Mouse (Mus musculus) embryonic facial prominence, embryonic 11.5 days (tissue): ENCODE data around the gene Sdf2. TPM values are rescaled to one million over a fixed set of nuclear protein-coding genes. Genes with fewer than 3 reads are reported as not detected.

Experiments used
- ATAC-seq: fragments of 200-750 bp; cut with Nextera tagmentation; replicated peaks from 2 replicates; pipeline ENCODE4 v1.8.0; 2017; ENCODE audit warnings: low read depth; ENCODE audit not compliant: insufficient number of reproducible peaks, low FRiP score, low TSS enrichment
- DNase-seq: peaks from one replicate; pipeline ENCODE4 v3.0.0-alpha.2; 2015; ENCODE audit warnings: low spot score
- H3K27ac ChIP-seq: fragments of 300-500 bp; sonication (generic); replicated peaks from 2 replicates; pipeline ENCODE4 v1.5.1; 2014; ENCODE audit warnings: mild to moderate bottlenecking, low read depth, low read length, control low read depth
- H3K27me3 ChIP-seq: fragments of 300-500 bp; sonication (generic); 2 replicates; pipeline ENCODE4 v1.6.1; 2014; ENCODE audit warnings: mild to moderate bottlenecking, low read length, moderate library complexity, mixed read lengths; ENCODE audit not compliant: control insufficient read depth, insufficient read depth
- H3K36me3 ChIP-seq: fragments of 300-500 bp; sonication (generic); replicated peaks from 2 replicates; pipeline ENCODE4 v1.6.1; 2014; ENCODE audit warnings: low read depth, mild to moderate bottlenecking, low read length, moderate library complexity, mixed read lengths; ENCODE audit not compliant: control insufficient read depth, insufficient read depth
- H3K4me1 ChIP-seq: fragments of 300-500 bp; sonication (generic); 2 replicates; pipeline ENCODE4 v1.6.1; 2014; ENCODE audit warnings: low read length, mixed read lengths; ENCODE audit not compliant: control insufficient read depth, insufficient read depth
- H3K4me2 ChIP-seq: fragments of 300-500 bp; sonication (generic); 2 replicates; pipeline ENCODE4 v1.6.1; 2014; ENCODE audit warnings: low read depth, mild to moderate bottlenecking, control low read depth, low read length, moderate library complexity
- H3K4me3 ChIP-seq: fragments of 300-500 bp; sonication (generic); 2 replicates; pipeline ENCODE4 v1.5.1; 2014; ENCODE audit warnings: low read depth, low read length, control low read depth
- H3K9ac ChIP-seq: fragments of 300-500 bp; sonication (generic); replicated peaks from 2 replicates; pipeline ENCODE4 v1.6.1; 2014; ENCODE audit warnings: mild to moderate bottlenecking, control low read depth, low read length
- H3K9me3 ChIP-seq: fragments of 300-500 bp; sonication (generic); replicated peaks from 2 replicates; pipeline ENCODE4 v1.6.1; 2016; ENCODE audit warnings: mild to moderate bottlenecking, low read length, inconsistent platforms, mixed read lengths; ENCODE audit not compliant: control insufficient read depth
- WGBS: fragments of 180-500 bp; shearing (Covaris S2); extraction: QIAGEN DNeasy Blood & Tissue Kit; methylation state at CpG from one replicate; pipeline ENCODE4 v1.1.7; 2014; 5-methylcytosine and 5-hydroxymethylcytosine counted together
- polyA plus RNA-seq: library from polyadenylated mRNA; unstranded; fragments of >200 nt; fragmentation: Nextera tagmentation; extraction: Ambion mirVana; gene quantifications from 2 replicates; pipeline ENCODE4 v1.2.1, GENCODE M21; 2014

Gene Sdf2
- polyA plus RNA-seq: 47.3 and 55.6 TPM in 2 replicates

DNA sequence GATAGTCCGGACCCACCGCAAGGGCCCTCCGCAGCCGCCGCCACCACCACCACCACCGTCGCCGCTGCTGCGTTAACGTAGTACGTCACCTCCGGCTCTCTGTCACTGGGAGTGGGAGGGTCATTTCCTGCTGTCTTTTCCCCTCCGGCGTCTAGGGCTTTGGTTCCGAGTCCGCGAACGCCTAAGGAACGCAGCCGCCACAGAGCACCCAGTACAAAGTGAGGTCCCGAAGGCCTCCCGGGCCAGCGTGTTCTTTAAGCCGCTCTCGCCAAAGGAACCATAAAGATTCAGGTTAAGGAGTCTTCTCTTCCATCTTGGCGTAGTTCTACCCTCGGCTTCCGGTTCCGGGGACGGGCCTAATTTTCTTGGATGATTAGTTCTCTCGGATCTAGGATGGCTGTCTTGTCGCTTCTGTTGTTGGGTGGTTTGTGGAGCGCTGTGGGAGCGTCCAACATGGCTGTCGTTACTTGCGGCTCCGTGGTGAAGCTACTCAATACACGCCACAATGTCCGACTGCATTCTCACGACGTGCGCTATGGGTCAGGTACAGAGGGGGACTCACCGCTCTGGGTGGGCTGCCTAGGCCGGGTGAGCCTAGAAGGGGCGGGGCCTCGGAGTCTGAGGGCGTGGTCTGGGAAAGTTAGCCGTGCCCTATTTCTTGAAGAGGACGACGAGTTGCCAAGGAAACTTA lies at the start of gene Sdf2, which contains the start of gene Supt6:
Gene Sdf2 (plus strand): TSS at position 120 of the 691 bp plus-strand sequence.
Gene Supt6 (minus strand): TSS at position 361 of the 691 bp plus-strand sequence.
- Histone ChIP-seq H3K27me3 (no peaks in the 10 kb centered on the region), H3K9me3 (no peaks in the 10 kb centered on the region), H3K4me3 (peak within 1 kb of the TSS; percentile 65), H3K4me1 (no peaks in the 10 kb centered on the region; the same call in 1 of the 2 replicates), H3K27ac (peak within 1 kb of the TSS; percentile 64), H3K36me3 (no peaks in the 10 kb centered on the region; the same call in 1 of the 2 replicates), H3K9ac (peak within 1 kb of the TSS; percentile 80), H3K4me2 (peak within 1 kb of the TSS; percentile 62)
- peak; percentile 94 for DNase-seq
- peak; percentile 91 for ATAC-seq
- WGBS: under 1% methylated on average over 47 of the region's 50 CpGs

DNA sequence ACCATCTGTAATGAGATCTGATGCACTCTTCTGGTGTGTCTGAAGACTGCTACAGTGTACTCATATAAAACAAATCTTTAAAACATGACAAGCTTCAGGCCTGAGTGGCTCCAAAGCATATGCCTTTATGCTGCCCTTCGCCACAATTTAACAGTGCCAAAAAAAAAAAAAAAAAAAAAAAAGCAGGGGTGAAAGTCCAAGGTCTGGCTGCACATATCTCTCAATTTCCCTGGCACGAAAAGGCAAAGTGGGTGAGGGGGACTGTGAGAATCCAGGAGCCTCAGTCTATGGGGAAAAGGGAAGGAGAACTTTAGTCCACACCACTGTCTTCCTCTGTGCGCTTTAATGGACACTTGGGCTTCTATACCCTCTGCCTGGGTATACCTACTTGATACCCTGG lies 43.2 kb upstream of the Sdf2 start:
- ATAC-seq (no peak), DNase-seq (no peak)
- H3K9me3 ChIP-seq: no peaks in the 10 kb centered on the region
- H3K9ac ChIP-seq: no peak overlapping the region
- H3K36me3 ChIP-seq: peaks cover 3% of the 10 kb centered on the region; the same call in 1 of the 2 replicates
- H3K27ac ChIP-seq: no peak overlapping the region
- WGBS: 90% methylated on average over 3 of the region's 3 CpGs
- H3K4me3 ChIP-seq: no peak overlapping the region
- H3K4me1 ChIP-seq: no peaks in the 10 kb centered on the region
- H3K4me2 ChIP-seq: no peak overlapping the region
- no peaks in the 10 kb centered on the region for H3K27me3 ChIP-seq

DNA sequence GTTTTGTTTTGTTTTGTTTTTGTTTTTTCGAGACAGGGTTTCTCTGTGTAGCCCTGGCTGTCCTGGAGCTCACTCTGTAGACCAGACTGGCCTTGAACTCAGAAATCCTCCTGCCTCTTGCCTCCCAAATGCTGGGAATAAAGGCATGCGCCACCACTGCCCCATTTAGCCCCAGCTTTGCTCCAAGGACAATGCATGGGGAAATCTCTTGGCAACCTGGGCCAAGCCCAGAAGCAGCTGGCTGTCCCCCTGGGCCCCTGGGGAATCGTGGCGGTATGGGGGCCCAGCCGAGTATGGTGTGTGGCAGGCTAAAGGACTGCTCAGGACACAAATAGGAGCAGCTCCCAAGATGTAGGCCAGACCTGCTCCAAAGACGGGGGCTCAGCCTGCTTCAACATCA lies 41.3 kb upstream of the Sdf2 start:
- Histone ChIP-seq H3K27ac (no peak overlapping the region), H3K9me3 (no peaks in the 10 kb centered on the region), H3K36me3 (peaks cover 11% of the 10 kb centered on the region), H3K27me3 (no peaks in the 10 kb centered on the region), H3K9ac (no peak overlapping the region), H3K4me2 (no peak overlapping the region), H3K4me1 (no peaks in the 10 kb centered on the region), H3K4me3 (no peak overlapping the region)
- no peak for DNase-seq
- 89% methylated on average over 6 of the region's 6 CpGs for WGBS
- ATAC-seq: no peak

DNA sequence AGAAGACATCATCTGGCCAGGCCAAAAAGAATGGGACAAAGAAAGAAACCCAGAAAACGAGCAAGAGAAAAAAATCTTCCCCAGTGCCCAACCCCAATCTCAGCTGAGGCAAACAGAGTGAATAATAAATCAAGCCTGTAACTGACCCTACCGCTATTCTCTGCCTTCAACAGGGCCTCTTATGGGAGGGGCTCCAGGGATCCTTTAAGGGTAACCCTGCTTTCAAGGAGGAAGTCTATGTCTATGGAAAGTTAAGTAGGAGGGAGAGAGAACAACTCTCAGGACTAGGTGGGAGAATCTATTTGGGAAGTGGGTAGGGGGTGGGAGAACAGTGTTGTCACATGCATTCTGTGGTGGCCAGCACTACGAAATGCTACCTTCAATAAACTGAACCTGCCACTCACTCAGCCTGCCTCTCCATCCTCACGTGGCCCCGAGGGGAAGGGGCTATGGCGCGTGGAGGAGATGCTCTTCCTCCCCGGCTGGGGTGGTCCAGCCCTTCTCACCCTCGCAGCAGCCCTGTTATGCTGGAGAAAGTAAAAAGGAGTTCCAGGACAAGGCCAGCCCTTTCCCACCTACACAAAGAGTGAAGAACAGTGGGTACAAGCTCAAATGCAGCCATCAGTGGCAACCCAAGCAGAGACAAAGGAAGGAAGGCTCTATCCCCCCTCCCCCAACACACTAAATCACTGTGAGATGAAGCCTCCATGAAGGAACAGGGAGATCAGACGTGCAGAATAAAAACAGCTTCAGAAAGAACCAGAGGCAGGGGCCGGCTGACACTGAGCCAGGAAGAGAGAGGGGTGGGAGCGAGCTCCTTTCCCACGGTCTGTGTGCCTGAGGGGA lies 40.0 kb upstream of the Sdf2 start:
- ATAC-seq (no peak), DNase-seq (no peak)
- H3K4me1 ChIP-seq: no peaks in the 10 kb centered on the region
- no peaks in the 10 kb centered on the region for H3K27me3 ChIP-seq
- no peaks in the 10 kb centered on the region for H3K9me3 ChIP-seq
- no peak overlapping the region for H3K4me3 ChIP-seq
- H3K4me2 ChIP-seq: no peak overlapping the region
- 82% methylated on average over 13 of the region's 13 CpGs for WGBS
- H3K9ac ChIP-seq: no peak overlapping the region
- peaks cover 16% of the 10 kb centered on the region for H3K36me3 ChIP-seq
- H3K27ac ChIP-seq: no peak overlapping the region

DNA sequence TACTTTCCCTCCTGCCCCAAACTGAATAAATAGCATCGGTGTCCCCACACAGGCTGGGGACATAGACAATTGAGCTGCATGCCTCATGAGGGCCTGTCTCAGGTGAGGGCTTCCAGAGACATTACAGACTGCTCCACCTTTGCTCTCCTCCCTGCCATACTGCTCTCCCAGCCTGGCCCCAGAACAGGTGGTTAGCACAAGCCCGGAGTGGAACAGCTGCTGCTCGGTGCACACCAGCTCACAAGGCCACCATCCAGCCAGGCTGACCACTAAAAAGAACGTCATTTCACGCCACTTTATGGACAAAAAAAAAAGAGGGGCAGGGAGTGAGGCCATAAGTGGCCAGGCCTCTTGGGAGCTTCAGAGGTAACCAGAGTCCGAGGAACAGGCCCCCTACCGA lies 38.4 kb upstream of the Sdf2 start:
- no peaks in the 10 kb centered on the region for H3K27me3 ChIP-seq
- ATAC-seq (no peak), DNase-seq (no peak)
- peaks cover 21% of the 10 kb centered on the region for H3K36me3 ChIP-seq
- WGBS: 87% methylated on average over 7 of the region's 7 CpGs
- no peak overlapping the region for H3K27ac ChIP-seq
- H3K9ac ChIP-seq: no peak overlapping the region
- no peak overlapping the region for H3K4me3 ChIP-seq
- H3K9me3 ChIP-seq: no peaks in the 10 kb centered on the region
- H3K4me1 ChIP-seq: no peaks in the 10 kb centered on the region
- no peak overlapping the region for H3K4me2 ChIP-seq

DNA sequence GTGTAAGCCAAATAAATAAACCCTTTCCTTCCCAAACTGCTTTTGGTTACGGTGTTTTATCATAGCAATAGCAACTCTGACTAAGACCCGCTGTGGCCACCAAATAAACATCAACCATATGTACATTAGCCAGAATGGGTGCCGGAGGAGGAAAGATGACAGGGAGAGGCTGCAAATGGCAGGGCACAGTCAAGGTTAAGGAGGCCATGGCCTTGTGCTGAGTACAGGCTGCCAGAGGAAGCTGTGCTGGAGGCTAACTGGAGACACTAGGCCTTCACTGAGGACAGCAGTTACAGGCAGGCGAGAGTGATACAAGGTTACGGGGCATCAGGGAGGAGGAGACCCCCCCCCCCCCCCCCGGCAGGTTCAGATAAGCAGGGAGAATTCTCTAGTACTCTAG lies 35.7 kb upstream of the Sdf2 start:
- Histone ChIP-seq H3K36me3 (peaks cover 28% of the 10 kb centered on the region), H3K4me1 (no peaks in the 10 kb centered on the region), H3K9ac (no peak overlapping the region), H3K4me3 (no peak overlapping the region), H3K4me2 (no peak overlapping the region), H3K27me3 (no peaks in the 10 kb centered on the region), H3K27ac (no peak overlapping the region), H3K9me3 (no peaks in the 10 kb centered on the region)
- DNase-seq (no peak), ATAC-seq (no peak)
- WGBS: 95% methylated on average over 6 of the region's 6 CpGs

DNA sequence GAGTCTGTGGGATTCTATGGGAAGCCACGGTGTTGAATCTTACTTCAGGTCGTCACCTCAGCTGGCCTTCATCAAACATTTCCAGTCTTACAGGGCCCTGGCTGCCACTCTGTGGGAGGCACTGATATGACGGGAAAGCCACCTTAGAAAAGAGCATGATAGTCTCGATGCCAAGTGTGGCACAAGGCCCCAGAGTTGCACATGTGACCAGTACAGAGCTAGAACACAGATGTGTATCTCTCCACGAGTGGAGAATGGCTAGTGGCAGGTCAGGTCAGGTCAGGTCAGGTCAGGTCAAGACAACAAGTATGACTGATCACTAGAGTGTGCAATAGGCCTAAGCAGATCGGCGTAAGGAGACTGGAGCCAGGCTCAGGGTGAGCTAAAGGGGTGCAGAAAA lies 34.9 kb upstream of the Sdf2 start:
- Histone ChIP-seq H3K9ac (no peak overlapping the region), H3K4me3 (no peak overlapping the region), H3K4me1 (no peaks in the 10 kb centered on the region), H3K36me3 (peaks cover 30% of the 10 kb centered on the region), H3K9me3 (no peaks in the 10 kb centered on the region), H3K27me3 (no peaks in the 10 kb centered on the region), H3K4me2 (no peak overlapping the region), H3K27ac (no peak overlapping the region)
- DNase-seq (no peak), ATAC-seq (no peak)
- WGBS: 72% methylated on average over 7 of the region's 7 CpGs

DNA sequence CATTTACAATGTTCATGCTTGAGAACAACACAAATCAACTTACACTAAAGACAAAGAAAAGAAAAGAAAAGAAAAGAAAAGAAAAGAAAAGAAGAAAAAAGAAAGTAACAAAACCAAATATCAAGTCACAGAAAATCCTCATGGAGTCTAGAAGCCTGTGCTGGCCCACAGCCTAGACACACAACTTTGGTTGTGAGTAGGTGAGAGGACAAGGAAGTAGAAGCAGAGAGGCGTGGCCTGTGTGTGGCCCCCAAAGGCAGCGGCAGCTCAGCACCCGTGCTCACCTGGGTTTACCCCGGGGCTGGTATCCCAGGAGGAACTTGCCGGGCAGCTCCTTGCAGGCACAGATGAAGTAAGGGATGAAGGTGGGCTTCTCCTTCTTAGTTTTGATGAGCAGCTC lies 34.0 kb upstream of the Sdf2 start:
- Histone ChIP-seq H3K9ac (no peak overlapping the region), H3K9me3 (no peaks in the 10 kb centered on the region), H3K4me3 (no peak overlapping the region), H3K4me1 (no peaks in the 10 kb centered on the region), H3K36me3 (peaks cover 31% of the 10 kb centered on the region), H3K27ac (no peak overlapping the region), H3K4me2 (no peak overlapping the region), H3K27me3 (no peaks in the 10 kb centered on the region)
- WGBS: 89% methylated on average over 5 of the region's 5 CpGs
- DNase-seq (no peak), ATAC-seq (no peak)
